Mouse (Mus musculus) thymus, adult 2 months (tissue): ENCODE measurements around the gene Kti12.

Source experiments
- CTCF ChIP-seq: fragments of 200-500 bp; IDR thresholded peaks from 2 replicates; pipeline ENCODE4 v1.5.1; 2012; ENCODE audit warnings: mild to moderate bottlenecking, control low read depth, low read length, moderate library complexity, borderline replicate concordance; ENCODE audit not compliant: control insufficient read depth, poor library complexity, insufficient read depth; ENCODE audit errors: extremely low read depth
- POLR2A ChIP-seq: fragments of 200-500 bp; IDR thresholded peaks from 2 replicates; pipeline ENCODE4 v1.6.1; 2012; ENCODE audit warnings: mild to moderate bottlenecking, low read length, control low read depth, moderate library complexity; ENCODE audit not compliant: control insufficient read depth, poor library complexity, insufficient read depth; ENCODE audit errors: extremely low read depth

DNA sequence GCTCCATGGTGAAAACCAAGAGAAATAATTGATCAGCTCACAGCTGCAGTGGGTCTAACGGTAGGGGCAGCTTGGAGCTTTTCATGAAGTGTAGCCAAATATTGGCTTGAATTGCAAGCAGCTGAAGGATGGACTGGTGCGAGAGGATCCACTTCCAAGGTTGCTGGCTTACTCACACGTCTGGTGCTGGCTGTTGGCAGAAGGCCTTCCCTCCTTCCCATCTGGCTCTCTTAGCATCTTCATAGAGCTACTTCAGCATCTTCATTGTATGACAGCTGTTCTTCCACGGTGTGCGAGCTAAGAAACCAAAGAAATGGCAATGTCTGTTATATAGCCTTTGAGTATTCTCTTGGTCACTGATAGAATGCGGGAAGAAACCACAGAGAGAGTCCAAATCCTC lies 43.3 kb downstream of the Kti12 start:
- TF ChIP-seq POLR2A (no peak), CTCF (no peak)
